Comparison of ENCODE assay signal across 8 mouse cellular contexts in genomic region chr16:23982891-23983588, GRCm38 (mm10). TPM values are rescaled to one million over a fixed set of nuclear protein-coding genes. Genes with fewer than 3 reads are reported as not detected.
DNase-seq lines count a peak whose midpoint lies in the region; ATAC-seq and TF ChIP-seq lines count a peak whose summit lies in the region.

No protein-coding gene starts in this region.

- in situ Hi-C loops in ES-E14 (cut with MboI; ENCODE audit: low sequenced_read_pairs in 2 of 2, unreplicated experiment in 2 of 2) = loop anchor here (10.0 to 25.0 kb wide), 4 partner anchors 329 to 1282 kb away; no protein-coding TSS in a partner anchor

- H3K4me2 ChIP-seq in hindbrain, embryonic 14.5 days (replicated peaks) = peak overlapping the region; percentile 86
- H3K4me2 ChIP-seq in midbrain, embryonic 13.5 days (replicated peaks) = peak overlapping the region; percentile 68

- H3K36me3 ChIP-seq in ES-E14 (ENCODE audit: control insufficient read depth, insufficient read depth, low read length, poor library complexity, severe bottlenecking) = no peaks in the 10 kb centered on the region
- H3K36me3 ChIP-seq in hindbrain, embryonic 14.5 days (replicated peaks; ENCODE audit: control insufficient read depth, insufficient read depth) = no peaks in the 10 kb centered on the region
- H3K36me3 ChIP-seq in midbrain, embryonic 13.5 days = no peaks in the 10 kb centered on the region
- H3K36me3 ChIP-seq in spleen, adult 2 months (ENCODE audit: control insufficient read depth, insufficient read depth, low read length) = peaks cover 1% of the 10 kb centered on the region; the same call in 1 of the 2 replicates

- H3K27ac ChIP-seq in ES-E14 (ENCODE audit: insufficient read depth, low read depth, low read length, poor library complexity, severe bottlenecking) = no peak overlapping the region
- H3K27ac ChIP-seq in hindbrain, embryonic 14.5 days = peak overlapping the region; percentile 38; the same call in 1 of the 2 replicates
- H3K27ac ChIP-seq in midbrain, embryonic 13.5 days = no peak overlapping the region
- H3K27ac ChIP-seq in spleen, adult 2 months (ENCODE audit: insufficient read depth, low read length) = no peak overlapping the region

- peak overlapping the region; percentile 45 to 48 for H3K4me3 ChIP-seq in ES-E14 (ENCODE audit: insufficient read depth in 1 of 2, low read depth in 1 of 2, low read length in 2 of 2, poor library complexity in 1 of 2, severe bottlenecking in 1 of 2)
- H3K4me3 ChIP-seq in hindbrain, embryonic 14.5 days (replicated peaks; ENCODE audit: low read length) = peak overlapping the region; percentile 41
- peak overlapping the region; percentile 37 for H3K4me3 ChIP-seq in midbrain, embryonic 13.5 days (replicated peaks)
- peak overlapping the region; percentile 32 for H3K4me3 ChIP-seq in spleen, adult 2 months (ENCODE audit: extremely low read depth, insufficient read depth, insufficient read length)

- peaks cover 6 to 15% of the 10 kb centered on the region in 2 experiments; a peak in 2 of 4 replicates for H3K4me1 ChIP-seq in ES-E14 (ENCODE audit: control insufficient read depth in 2 of 2, insufficient read depth in 2 of 2, low read length in 2 of 2, poor library complexity in 1 of 2)
- H3K4me1 ChIP-seq in hindbrain, embryonic 14.5 days (replicated peaks; ENCODE audit: control insufficient read depth, insufficient read depth, low read length) = peaks cover 36% of the 10 kb centered on the region; the same call in 1 of the 2 replicates
- peaks cover 49% of the 10 kb centered on the region for H3K4me1 ChIP-seq in midbrain, embryonic 13.5 days (replicated peaks)
- peaks cover 7% of the 10 kb centered on the region; the same call in 1 of the 2 replicates for H3K4me1 ChIP-seq in spleen, adult 2 months (ENCODE audit: control insufficient read depth, insufficient read depth, insufficient read length)

- ATAC-seq in hindbrain, embryonic 14.5 days (ENCODE audit: low FRiP score) = 0 out of 2 replicates have a peak, but pooled peaks have one; percentile 18
- ATAC-seq in midbrain, embryonic 13.5 days = peak; percentile 9
- no peak for ATAC-seq in activated CD4-positive, CD25-positive, alpha-beta regulatory T cell, adult 4 months

- no peak overlapping the region for H3K9ac ChIP-seq in ES-E14 (ENCODE audit: insufficient read depth, low read depth, low read length, poor library complexity, severe bottlenecking)
- H3K9ac ChIP-seq in hindbrain, embryonic 14.5 days = peak overlapping the region; percentile 52
- peak overlapping the region; percentile 60 for H3K9ac ChIP-seq in midbrain, embryonic 13.5 days (replicated peaks)

- intact Hi-C loops in left cerebral cortex, postnatal 25 days (cut with DNase I) = loop anchor here (1.0 to 5.0 kb wide), 2 partner anchors 1280 to 1979 kb away; no protein-coding TSS in a partner anchor

- TF ChIP-seq POLR2A in spleen, adult 2 months (IDR thresholded peaks at IDR 0.05; ENCODE audit: low read depth, low read length) = no peak

- no peak for DNase-seq in ES-E14 (ENCODE audit: low read depth, low spot score)
- DNase-seq in cerebellum, adult 18-20 months = peak; percentile 85 to 90
- peak; percentile 65 to 72 for DNase-seq in frontal cortex, postnatal 25 days (ENCODE audit: low spot score in 2 of 2)
- DNase-seq in hindbrain, embryonic 14.5 days (ENCODE audit: low spot score) = peak; percentile 78
- peak; percentile 60 to 71 for DNase-seq in left cerebral cortex, postnatal 25 days (ENCODE audit: low spot score in 2 of 2)
- DNase-seq in spleen, adult 2 months (ENCODE audit: low read depth in 1 of 2, low spot score in 2 of 2) = peak in 1 of 2 experiments; percentile 59

- WGBS in hindbrain, embryonic 14.5 days = under 1% methylated on average over 33 of the region's 33 CpGs
- WGBS in midbrain, embryonic 13.5 days = under 1% methylated on average over 33 of the region's 33 CpGs
- WGBS in spleen, adult 2 months = 5% methylated on average over 33 of the region's 33 CpGs

- peaks cover 65% of the 10 kb centered on the region for H3K27me3 ChIP-seq in hindbrain, embryonic 14.5 days (ENCODE audit: control insufficient read depth, insufficient read depth, low read length)
- H3K27me3 ChIP-seq in midbrain, embryonic 13.5 days = peaks cover 76% of the 10 kb centered on the region
- no peaks in the 10 kb centered on the region for H3K27me3 ChIP-seq in spleen, adult 2 months (ENCODE audit: control insufficient read depth, insufficient read depth, low read length)

- H3K9me3 ChIP-seq in ES-E14 (ENCODE audit: control insufficient read depth, insufficient read depth, low read depth, low read length) = no peaks in the 10 kb centered on the region
- H3K9me3 ChIP-seq in hindbrain, embryonic 14.5 days (ENCODE audit: control insufficient read depth, low read length) = no peaks in the 10 kb centered on the region
- H3K9me3 ChIP-seq in midbrain, embryonic 13.5 days = no peaks in the 10 kb centered on the region

- 0 out of 2 replicates have a peak, but pooled peaks have one; percentile 23 for TF ChIP-seq CTCF in spleen, adult 2 months (IDR thresholded peaks at IDR 0.05; ENCODE audit: extremely low read depth, insufficient read depth, insufficient read length, insufficient replicate concordance)

TF ChIP-seq in ES-E14, 5 proteins besides CTCF, POLR2A, EP300 and RAD21:
- TF ChIP-seq ZC3H11A (IDR thresholded peaks at IDR 0.05; ENCODE audit: borderline replicate concordance, low read depth, low read length) (no peak), MAFK (IDR thresholded peaks at IDR 0.05; ENCODE audit: insufficient read depth, low read depth, low read length) (no peak), HCFC1 (IDR thresholded peaks at IDR 0.05; ENCODE audit: borderline replicate concordance, insufficient read depth, low read length) (no peak), ZNF384 (IDR thresholded peaks at IDR 0.05; ENCODE audit: low read depth, low read length) (no peak), CHD2 (IDR thresholded peaks at IDR 0.05; ENCODE audit: low read depth, low read length) (no peak)

RNA-seq across cellular contexts. Expression of gene Gm37419, which starts 5.2 kb away (rescaled TPM):
- not detected in 2 replicates for total RNA-seq in ES-E14 (2012; rRNA removed)
- not detected in 2 replicates for polyA plus RNA-seq in hindbrain, embryonic 14.5 days (2014; fragmentation: Nextera tagmentation; extraction: Ambion mirVana)
- not detected for total RNA-seq in left cerebral cortex, postnatal 25 days (2021)
- polyA plus RNA-seq in midbrain, embryonic 13.5 days (2015; fragmentation: Nextera tagmentation; extraction: Ambion mirVana) = not detected in 2 replicates
- not detected in 2 replicates for polyA plus RNA-seq in spleen, adult 2 months (2012; rRNA removed)
- polyA plus RNA-seq in activated CD4-positive, CD25-positive, alpha-beta regulatory T cell, adult 4 months (2017; shearing (Covaris generic)) = not detected

RNA-seq across cellular contexts. Expression of gene Bcl6, which starts 5.6 kb away (rescaled TPM):
- total RNA-seq in ES-E14 (2012; rRNA removed) = 1.1 and 1.5 TPM in 2 replicates
- 0.35 and 0.50 TPM in 2 replicates for polyA plus RNA-seq in hindbrain, embryonic 14.5 days (2014; fragmentation: Nextera tagmentation; extraction: Ambion mirVana)
- total RNA-seq in left cerebral cortex, postnatal 25 days (2021) = 10 to 100 TPM; 27.9 to 32.5 TPM
- polyA plus RNA-seq in midbrain, embryonic 13.5 days (2015; fragmentation: Nextera tagmentation; extraction: Ambion mirVana) = 0.22 and 0.24 TPM in 2 replicates
- 24.1 and 29.3 TPM in 2 replicates for polyA plus RNA-seq in spleen, adult 2 months (2012; rRNA removed)
- 10 to 100 TPM in 1 of 2 experiments, 1 to 10 TPM in 1; 4.3 to 12.9 TPM for polyA plus RNA-seq in activated CD4-positive, CD25-positive, alpha-beta regulatory T cell, adult 4 months (2017; shearing (Covaris generic))

RNA-seq across cellular contexts. Expression of gene Rtp2, which starts 50.8 kb away (rescaled TPM):
- 0.18 TPM in 1 of 2 replicates, not detected in the other for total RNA-seq in ES-E14 (2012; rRNA removed)
- polyA plus RNA-seq in hindbrain, embryonic 14.5 days (2014; fragmentation: Nextera tagmentation; extraction: Ambion mirVana) = not detected in 2 replicates
- not detected for total RNA-seq in left cerebral cortex, postnatal 25 days (2021)
- not detected in 2 replicates for polyA plus RNA-seq in midbrain, embryonic 13.5 days (2015; fragmentation: Nextera tagmentation; extraction: Ambion mirVana)
- not detected in 2 replicates for polyA plus RNA-seq in spleen, adult 2 months (2012; rRNA removed)
- not detected for polyA plus RNA-seq in activated CD4-positive, CD25-positive, alpha-beta regulatory T cell, adult 4 months (2017; shearing (Covaris generic))
